Mouse (Mus musculus): Measurements from ENCODE around the gene Sdsl. TPM values are rescaled to one million over a fixed set of nuclear protein-coding genes. Genes with fewer than 3 reads are reported as not detected.

The Sdsl gene
- polyA plus RNA-seq, 1 experiment from 2014 or later: 7.5 TPM

GRCm38 (mm10) chr5:120431649-120432485 lies 40.7 kb downstream of the Sdsl start, which contains the start of gene Lhx5:
TSS of gene Lhx5 (plus strand) at chr5:120431699.
- 1% methylated on average over 69 of the region's 69 CpGs for WGBS

GRCm38 (mm10) chr5:120431001-120431583 lies 41.5 kb downstream of the Sdsl start:
- peaks cover 21% of the 10 kb centered on the region for H3K4me1 ChIP-seq
- H3K36me3 ChIP-seq: no peaks in the 10 kb centered on the region
- H3K4me2 ChIP-seq (replicated peaks): peak overlapping the region; percentile 59
- under 1% methylated on average over 30 of the region's 30 CpGs for WGBS
- H3K9me3 ChIP-seq (replicated peaks): no peaks in the 10 kb centered on the region
- peaks cover 96% of the 10 kb centered on the region for H3K27me3 ChIP-seq
- H3K27ac ChIP-seq: peak overlapping the region; percentile 92
- ATAC-seq (ENCODE audit: low FRiP score): peak; percentile 15; the same call in 1 of the 2 replicates
- peak overlapping the region; percentile 55 for H3K4me3 ChIP-seq
- peak overlapping the region; percentile 75 for H3K9ac ChIP-seq

More at GRCm38 (mm10) chr5:120431649-120432485, 40.7 kb downstream of the Sdsl start, which contains the start of gene Lhx5:
- Histone ChIP-seq H3K36me3 (no peaks in the 10 kb centered on the region), H3K4me3 (peak within 1 kb of the TSS; percentile 55), H3K4me1 (peaks cover 24% of the 10 kb centered on the region), H3K27ac (peak within 1 kb of the TSS; percentile 92), H3K27me3 (peaks cover 96% of the 10 kb centered on the region), H3K9me3 (replicated peaks) (no peaks in the 10 kb centered on the region), H3K4me2 (replicated peaks) (peak within 1 kb of the TSS; percentile 59), H3K9ac (peak within 1 kb of the TSS; percentile 87)
- peak; percentile 74 for ATAC-seq (ENCODE audit: low FRiP score)

- Histone ChIP-seq H3K27ac (peak overlapping the region; percentile 95), H3K4me2 (replicated peaks) (peak overlapping the region; percentile 59), H3K4me3 (peak overlapping the region; percentile 55), H3K9me3 (replicated peaks) (no peaks in the 10 kb centered on the region), H3K27me3 (peaks cover 94% of the 10 kb centered on the region), H3K4me1 (peaks cover 14% of the 10 kb centered on the region), H3K36me3 (no peaks in the 10 kb centered on the region), H3K9ac (peak overlapping the region; percentile 75)
- 4% methylated on average over 6 of the region's 6 CpGs for WGBS
- no peak for ATAC-seq (ENCODE audit: low FRiP score)
Observed at GRCm38 (mm10) chr5:120429692-120430091, 42.9 kb downstream of the Sdsl start.

- whole genome bisulfite sequencing: 6% methylated on average over 5 of the region's 6 CpGs
- H3K36me3 ChIP-seq: no peaks in the 10 kb centered on the region
- peaks cover 91% of the 10 kb centered on the region for H3K27me3 ChIP-seq
- H3K4me3 ChIP-seq: peak overlapping the region; percentile 55
- peak overlapping the region; percentile 75 for H3K9ac ChIP-seq
- ATAC-seq (ENCODE audit: low FRiP score): no peak
- peak overlapping the region; percentile 59 for H3K4me2 ChIP-seq (replicated peaks)
- no peaks in the 10 kb centered on the region for H3K9me3 ChIP-seq (replicated peaks)
- H3K4me1 ChIP-seq: peaks cover 14% of the 10 kb centered on the region
- peak overlapping the region; percentile 95 for H3K27ac ChIP-seq
Observed at GRCm38 (mm10) chr5:120428990-120429389, 43.6 kb downstream of the Sdsl start.

GRCm38 (mm10) chr5:120428189-120428838 lies 44.3 kb downstream of the Sdsl start:
- H3K4me1 ChIP-seq: peaks cover 14% of the 10 kb centered on the region
- H3K4me3 ChIP-seq: peak overlapping the region; percentile 55
- ATAC-seq (ENCODE audit: low FRiP score): no peak
- H3K9me3 ChIP-seq (replicated peaks): no peaks in the 10 kb centered on the region
- peak overlapping the region; percentile 95 for H3K27ac ChIP-seq
- peak overlapping the region; percentile 75 for H3K9ac ChIP-seq
- H3K4me2 ChIP-seq (replicated peaks): peak overlapping the region; percentile 59
- peaks cover 90% of the 10 kb centered on the region for H3K27me3 ChIP-seq
- WGBS: 2% methylated on average over 21 of the region's 21 CpGs
- H3K36me3 ChIP-seq: no peaks in the 10 kb centered on the region

GRCm38 (mm10) chr5:120427451-120427938 lies 45.1 kb downstream of the Sdsl start:
- peak overlapping the region; percentile 59 for H3K4me2 ChIP-seq (replicated peaks)
- peak overlapping the region; percentile 75 for H3K9ac ChIP-seq
- WGBS: under 1% methylated on average over 33 of the region's 33 CpGs
- H3K27ac ChIP-seq: peak overlapping the region; percentile 95
- H3K27me3 ChIP-seq: peaks cover 92% of the 10 kb centered on the region
- H3K36me3 ChIP-seq: no peaks in the 10 kb centered on the region
- H3K9me3 ChIP-seq (replicated peaks): no peaks in the 10 kb centered on the region
- H3K4me3 ChIP-seq: peak overlapping the region; percentile 55
- ATAC-seq (ENCODE audit: low FRiP score): no peak
- peaks cover 14% of the 10 kb centered on the region for H3K4me1 ChIP-seq

- no peaks in the 10 kb centered on the region for H3K36me3 ChIP-seq
- H3K4me3 ChIP-seq: peak overlapping the region; percentile 55
- H3K9ac ChIP-seq: peak overlapping the region; percentile 75
- H3K27me3 ChIP-seq: peaks cover 92% of the 10 kb centered on the region
- ATAC-seq (ENCODE audit: low FRiP score): no peak
- peak overlapping the region; percentile 95 for H3K27ac ChIP-seq
- peaks cover 12% of the 10 kb centered on the region for H3K4me1 ChIP-seq
- H3K9me3 ChIP-seq (replicated peaks): no peaks in the 10 kb centered on the region
- H3K4me2 ChIP-seq (replicated peaks): peak overlapping the region; percentile 59
- WGBS: under 1% methylated on average over 10 of the region's 10 CpGs
Observed at GRCm38 (mm10) chr5:120426572-120426971, 46.0 kb downstream of the Sdsl start.

GRCm38 (mm10) chr5:120425711-120426110 lies 46.9 kb downstream of the Sdsl start:
- peaks cover 92% of the 10 kb centered on the region for H3K27me3 ChIP-seq
- H3K4me1 ChIP-seq: peaks cover 18% of the 10 kb centered on the region
- peak; percentile 18; the same call in 1 of the 2 replicates for ATAC-seq (ENCODE audit: low FRiP score)
- H3K27ac ChIP-seq: peak overlapping the region; percentile 95
- H3K9me3 ChIP-seq (replicated peaks): no peaks in the 10 kb centered on the region
- peak overlapping the region; percentile 75 for H3K9ac ChIP-seq
- 0% methylated on average over 16 of the region's 20 CpGs for WGBS
- H3K36me3 ChIP-seq: no peaks in the 10 kb centered on the region
- peak overlapping the region; percentile 55 for H3K4me3 ChIP-seq
- peak overlapping the region; percentile 59 for H3K4me2 ChIP-seq (replicated peaks)

GRCm38 (mm10) chr5:120424657-120425056 lies 48.0 kb downstream of the Sdsl start:
- Histone ChIP-seq H3K4me2 (replicated peaks) (peak overlapping the region; percentile 59), H3K36me3 (no peaks in the 10 kb centered on the region), H3K4me3 (peak overlapping the region; percentile 55), H3K4me1 (peaks cover 18% of the 10 kb centered on the region), H3K27ac (peak overlapping the region; percentile 95), H3K9me3 (replicated peaks) (no peaks in the 10 kb centered on the region), H3K9ac (peak overlapping the region; percentile 75), H3K27me3 (peaks cover 92% of the 10 kb centered on the region)
- no peak for ATAC-seq (ENCODE audit: low FRiP score)
- WGBS: under 1% methylated on average over 11 of the region's 11 CpGs

GRCm38 (mm10) chr5:120424039-120424438 lies 48.6 kb downstream of the Sdsl start:
- no peaks in the 10 kb centered on the region for H3K36me3 ChIP-seq
- H3K4me3 ChIP-seq: peak overlapping the region; percentile 55
- under 1% methylated on average over 19 of the region's 19 CpGs for WGBS
- peak overlapping the region; percentile 95 for H3K27ac ChIP-seq
- ATAC-seq (ENCODE audit: low FRiP score): no peak
- H3K27me3 ChIP-seq: peaks cover 91% of the 10 kb centered on the region
- H3K4me2 ChIP-seq (replicated peaks): peak overlapping the region; percentile 59
- H3K9me3 ChIP-seq (replicated peaks): no peaks in the 10 kb centered on the region
- H3K9ac ChIP-seq: peak overlapping the region; percentile 75
- H3K4me1 ChIP-seq: peaks cover 18% of the 10 kb centered on the region

GRCm38 (mm10) chr5:120420106-120420505 lies 52.5 kb downstream of the Sdsl start:
- H3K36me3 ChIP-seq: no peaks in the 10 kb centered on the region
- ATAC-seq (ENCODE audit: low FRiP score): no peak
- no peak overlapping the region for H3K4me2 ChIP-seq (replicated peaks)
- H3K4me1 ChIP-seq: peaks cover 8% of the 10 kb centered on the region
- 91% methylated on average over 8 of the region's 8 CpGs for WGBS
- H3K9ac ChIP-seq: no peak overlapping the region
- H3K27me3 ChIP-seq: peaks cover 79% of the 10 kb centered on the region
- H3K27ac ChIP-seq: no peak overlapping the region
- H3K9me3 ChIP-seq (replicated peaks): no peaks in the 10 kb centered on the region
- no peak overlapping the region for H3K4me3 ChIP-seq

GRCm38 (mm10) chr5:120413436-120413835 lies 59.2 kb downstream of the Sdsl start:
- H3K4me2 ChIP-seq (replicated peaks): no peak overlapping the region
- H3K27me3 ChIP-seq: peaks cover 70% of the 10 kb centered on the region
- peaks cover 8% of the 10 kb centered on the region; the same call in 1 of the 2 replicates for H3K9me3 ChIP-seq (replicated peaks)
- no peak overlapping the region for H3K9ac ChIP-seq
- H3K4me3 ChIP-seq: no peak overlapping the region
- WGBS: 82% methylated on average over 6 of the region's 6 CpGs
- H3K27ac ChIP-seq: no peak overlapping the region
- no peaks in the 10 kb centered on the region for H3K36me3 ChIP-seq
- no peak for ATAC-seq (ENCODE audit: low FRiP score)
- peaks cover 20% of the 10 kb centered on the region for H3K4me1 ChIP-seq
